Mouse (Mus musculus) embryonic facial prominence, embryonic 14.5 days (tissue): ENCODE results near the gene Agrp. TPM values are rescaled to one million over a fixed set of nuclear protein-coding genes. Genes with fewer than 3 reads are reported as not detected.

ENCODE experiments used
- ATAC-seq: fragments of 200-750 bp; cut with Nextera tagmentation; 2 replicates; pipeline ENCODE4 v1.8.0; 2017; ENCODE audit warnings: low read depth, moderate number of reproducible peaks, moderate TSS enrichment
- DNase-seq: peaks from one replicate; pipeline ENCODE4 v3.0.0-alpha.2; 2015; ENCODE audit warnings: low spot score
- H3K27ac ChIP-seq: fragments of 300-500 bp; sonication (generic); replicated peaks from 2 replicates; pipeline ENCODE4 v1.5.1; 2014; ENCODE audit warnings: low read depth, mild to moderate bottlenecking, low read length, moderate library complexity
- H3K27me3 ChIP-seq: fragments of 300-500 bp; sonication (generic); replicated peaks from 2 replicates; pipeline ENCODE4 v1.6.1; 2014; ENCODE audit warnings: low read length; ENCODE audit not compliant: control insufficient read depth, insufficient read depth
- H3K36me3 ChIP-seq: fragments of 300-500 bp; sonication (generic); 2 replicates; pipeline ENCODE4 v1.6.1; 2014; ENCODE audit warnings: low read length, mixed read lengths; ENCODE audit not compliant: control insufficient read depth, insufficient read depth
- H3K4me1 ChIP-seq: fragments of 300-500 bp; sonication (generic); 2 replicates; pipeline ENCODE4 v1.6.1; 2014; ENCODE audit warnings: antibody characterized with exemption, low read length; ENCODE audit not compliant: control insufficient read depth, insufficient read depth
- H3K4me2 ChIP-seq: fragments of 300-500 bp; sonication (generic); 2 replicates; pipeline ENCODE4 v1.6.1; 2014; ENCODE audit warnings: low read depth, mild to moderate bottlenecking, low read length, moderate library complexity, mixed read lengths
- H3K4me3 ChIP-seq: fragments of 300-500 bp; sonication (generic); 2 replicates; pipeline ENCODE4 v1.5.1; 2014; ENCODE audit warnings: low read depth, mild to moderate bottlenecking, low read length
- H3K9ac ChIP-seq: fragments of 300-500 bp; sonication (generic); 2 replicates; pipeline ENCODE4 v1.6.1; 2014; ENCODE audit warnings: low read depth, mild to moderate bottlenecking, low read length, moderate library complexity, mixed read lengths
- H3K9me3 ChIP-seq: fragments of 300-500 bp; sonication (generic); 2 replicates; pipeline ENCODE4 v1.6.1; 2016; ENCODE audit warnings: low read length; ENCODE audit not compliant: control insufficient read depth
- whole genome bisulfite sequencing: fragments of 180-500 bp; shearing (Covaris S2); extraction: QIAGEN DNeasy Blood & Tissue Kit; methylation state at CpG from one replicate; pipeline ENCODE4 v1.1.7; 2014; 5-methylcytosine and 5-hydroxymethylcytosine counted together
- polyA plus RNA-seq: library from polyadenylated mRNA; unstranded; fragments of >200 nt; fragmentation: Nextera tagmentation; extraction: Ambion mirVana; gene quantifications from 2 replicates; pipeline ENCODE4 v1.2.1, GENCODE M21; 2014

The Agrp gene
- polyA plus RNA-seq, 1 experiment from 2014 or later, result 1.7 TPM

DNA sequence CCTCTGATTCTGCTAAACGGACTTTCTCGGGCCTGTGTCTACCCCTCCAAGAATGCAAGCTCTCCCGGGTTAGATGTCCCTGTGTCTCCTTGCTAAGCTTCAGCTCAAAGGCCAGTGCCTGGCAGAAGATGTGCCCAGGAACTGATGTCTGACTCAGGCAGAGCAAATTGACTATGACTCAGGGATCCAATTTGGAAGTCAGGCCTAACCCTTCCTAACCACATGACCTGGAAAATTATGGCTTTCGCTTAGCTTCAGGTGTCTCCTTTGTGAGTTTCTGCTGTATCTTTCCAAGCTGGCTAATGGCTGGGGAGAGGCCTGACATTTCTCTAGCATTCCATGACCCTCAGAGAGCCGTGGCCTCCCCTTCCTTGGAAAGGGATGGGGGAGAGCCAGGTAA lies 35.9 kb downstream of the Agrp start:
- no peak overlapping the region for H3K4me3 ChIP-seq
- ATAC-seq, result no peak

GRCm38 (mm10) chr8:105598777-105599176 lies 38.4 kb downstream of the Agrp start:
- DNase-seq (no peak), ATAC-seq (no peak)
- WGBS, result 80% methylated on average over 6 of the region's 6 CpGs
- H3K4me3 ChIP-seq, result no peak overlapping the region
- no peak overlapping the region for H3K27ac ChIP-seq
- no peak overlapping the region for H3K9ac ChIP-seq
- peaks cover 7% of the 10 kb centered on the region for H3K4me1 ChIP-seq
- no peak overlapping the region for H3K4me2 ChIP-seq
- no peaks in the 10 kb centered on the region for H3K9me3 ChIP-seq
- no peaks in the 10 kb centered on the region for H3K36me3 ChIP-seq
- no peaks in the 10 kb centered on the region for H3K27me3 ChIP-seq

More for the DNA sequence above, 35.9 kb downstream of the Agrp start:
- H3K27me3 ChIP-seq, result no peaks in the 10 kb centered on the region
- H3K9ac ChIP-seq, result no peak overlapping the region
- H3K4me2 ChIP-seq, result no peak overlapping the region
- 68% methylated on average over 5 of the region's 5 CpGs for WGBS
- DNase-seq, result no peak
- peaks cover 3% of the 10 kb centered on the region for H3K4me1 ChIP-seq
- no peaks in the 10 kb centered on the region for H3K36me3 ChIP-seq
- H3K9me3 ChIP-seq, result no peaks in the 10 kb centered on the region
- H3K27ac ChIP-seq, result no peak overlapping the region

- WGBS, result 13% methylated on average over 14 of the region's 14 CpGs
- ATAC-seq, result 0 out of 2 replicates have a peak, but pooled peaks have one; percentile 38
- no peak overlapping the region for H3K4me3 ChIP-seq
These were observed 40.7 kb downstream of the Agrp start for GRCm38 (mm10) chr8:105596362-105597034.

GRCm38 (mm10) chr8:105594451-105595242 lies 42.5 kb downstream of the Agrp start:
- Histone ChIP-seq H3K9ac (peak overlapping the region; percentile 50; the same call in 1 of the 2 replicates), H3K27me3 (no peaks in the 10 kb centered on the region), H3K4me3 (peak overlapping the region; percentile 25), H3K4me1 (peaks cover 7% of the 10 kb centered on the region), H3K27ac (peak overlapping the region; percentile 84), H3K36me3 (no peaks in the 10 kb centered on the region), H3K4me2 (peak overlapping the region; percentile 52), H3K9me3 (no peaks in the 10 kb centered on the region)
- no peak for DNase-seq
- no peak for ATAC-seq
- 75% methylated on average over 18 of the region's 18 CpGs for WGBS

More at GRCm38 (mm10) chr8:105596362-105597034, 40.7 kb downstream of the Agrp start:
- Histone ChIP-seq H3K4me2 (no peak overlapping the region), H3K27me3 (no peaks in the 10 kb centered on the region), H3K9ac (no peak overlapping the region), H3K36me3 (no peaks in the 10 kb centered on the region), H3K4me1 (peaks cover 7% of the 10 kb centered on the region), H3K9me3 (no peaks in the 10 kb centered on the region), H3K27ac (no peak overlapping the region)
- peak; percentile 14 for DNase-seq

DNA sequence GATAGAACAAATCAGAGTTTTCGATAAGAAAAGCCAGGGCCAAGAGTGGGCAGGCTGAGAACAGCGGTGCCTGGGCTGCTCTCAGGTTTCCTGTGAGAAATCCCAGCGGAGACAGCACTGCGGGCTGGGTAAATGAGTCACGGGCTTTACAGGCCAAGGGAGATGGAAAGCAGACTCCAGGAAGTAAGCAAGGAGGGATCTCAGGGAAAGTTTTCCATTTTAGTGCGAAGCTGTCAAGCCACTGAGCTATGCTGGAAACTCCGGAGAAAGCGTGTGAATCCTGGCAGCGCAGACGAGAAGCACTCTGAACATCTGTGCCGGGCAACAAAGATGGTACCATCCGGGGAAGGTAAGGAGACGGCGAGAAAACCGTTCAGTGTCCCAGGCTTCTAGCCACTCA lies 43.3 kb downstream of the Agrp start:
- WGBS, result 6% methylated on average over 15 of the region's 15 CpGs
- Histone ChIP-seq H3K4me3 (peak overlapping the region; percentile 25), H3K36me3 (no peaks in the 10 kb centered on the region), H3K4me1 (peaks cover 7% of the 10 kb centered on the region), H3K9ac (peak overlapping the region; percentile 50), H3K9me3 (no peaks in the 10 kb centered on the region), H3K27ac (peak overlapping the region; percentile 84), H3K27me3 (no peaks in the 10 kb centered on the region), H3K4me2 (peak overlapping the region; percentile 52)
- DNase-seq (peak; percentile 89), ATAC-seq (peak; percentile 86)

GRCm38 (mm10) chr8:105592431-105592830 lies 44.8 kb downstream of the Agrp start:
- DNase-seq (peak; percentile 12), ATAC-seq (no peak)
- Histone ChIP-seq H3K27me3 (no peaks in the 10 kb centered on the region), H3K27ac (no peak overlapping the region), H3K4me1 (peaks cover 7% of the 10 kb centered on the region), H3K4me2 (no peak overlapping the region), H3K9ac (no peak overlapping the region), H3K4me3 (no peak overlapping the region), H3K9me3 (no peaks in the 10 kb centered on the region), H3K36me3 (no peaks in the 10 kb centered on the region)
- WGBS, result 66% methylated on average over 2 of the region's 2 CpGs

DNA sequence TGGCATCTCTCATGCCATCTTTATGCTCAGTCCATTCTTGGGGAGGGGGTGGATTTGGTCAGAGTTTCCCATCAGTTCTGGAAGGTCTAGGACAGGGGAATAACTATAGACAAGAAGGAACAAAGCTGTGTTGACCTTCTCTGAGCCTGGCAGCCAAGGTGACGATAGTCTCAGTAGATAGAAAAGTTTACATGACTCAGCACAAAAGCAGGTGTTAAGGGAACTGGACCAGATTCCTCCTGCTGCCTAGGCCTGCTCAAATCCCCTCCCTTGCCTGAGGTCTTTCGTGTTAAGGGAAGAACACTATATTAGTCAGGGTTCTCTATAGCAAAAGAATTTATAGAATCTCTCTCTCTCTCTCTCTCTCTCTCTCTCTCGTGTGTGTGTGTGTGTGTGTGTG lies 57.5 kb downstream of the Agrp start:
- Histone ChIP-seq H3K4me2 (no peak overlapping the region), H3K27ac (no peak overlapping the region), H3K36me3 (no peaks in the 10 kb centered on the region), H3K9me3 (no peaks in the 10 kb centered on the region), H3K27me3 (no peaks in the 10 kb centered on the region), H3K9ac (no peak overlapping the region), H3K4me3 (no peak overlapping the region), H3K4me1 (no peaks in the 10 kb centered on the region)
- ATAC-seq, result no peak
- WGBS, result 59% methylated on average over 3 of the region's 3 CpGs
- peak; percentile 12 for DNase-seq

DNA sequence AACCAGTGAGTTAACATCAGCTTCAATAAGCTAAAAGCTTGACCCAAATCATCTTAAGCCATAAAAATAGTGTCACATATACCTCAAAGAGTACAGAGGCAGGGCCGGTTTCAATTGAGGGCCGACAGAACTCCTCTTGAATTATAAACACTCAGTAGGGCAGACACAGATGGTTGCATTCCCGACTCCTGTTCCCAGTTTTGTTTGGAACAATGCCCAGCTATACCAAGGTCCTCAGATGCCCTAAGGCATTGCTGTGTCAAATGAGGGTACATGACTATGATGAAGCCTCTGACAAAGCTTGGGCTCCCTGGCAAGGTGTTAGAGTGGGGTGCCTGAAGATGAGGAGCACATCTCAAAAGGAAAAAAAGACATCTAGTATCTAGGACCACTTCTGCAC lies 61.7 kb downstream of the Agrp start:
- no peaks in the 10 kb centered on the region for H3K27me3 ChIP-seq
- H3K27ac ChIP-seq, result no peak overlapping the region
- H3K9ac ChIP-seq, result no peak overlapping the region
- ATAC-seq, result no peak
- H3K4me2 ChIP-seq, result no peak overlapping the region
- H3K36me3 ChIP-seq, result no peaks in the 10 kb centered on the region
- H3K4me1 ChIP-seq, result no peaks in the 10 kb centered on the region
- 22% methylated on average over 3 of the region's 3 CpGs for WGBS
- no peak overlapping the region for H3K4me3 ChIP-seq
- DNase-seq, result peak; percentile 9
- no peaks in the 10 kb centered on the region for H3K9me3 ChIP-seq
